Mouse (Mus musculus): Measurements from ENCODE around the gene Gipc3.
A peak's percentile ranks its signal among the peaks of the same experiment; 100 is the strongest.

Gene Gipc3

DNA sequence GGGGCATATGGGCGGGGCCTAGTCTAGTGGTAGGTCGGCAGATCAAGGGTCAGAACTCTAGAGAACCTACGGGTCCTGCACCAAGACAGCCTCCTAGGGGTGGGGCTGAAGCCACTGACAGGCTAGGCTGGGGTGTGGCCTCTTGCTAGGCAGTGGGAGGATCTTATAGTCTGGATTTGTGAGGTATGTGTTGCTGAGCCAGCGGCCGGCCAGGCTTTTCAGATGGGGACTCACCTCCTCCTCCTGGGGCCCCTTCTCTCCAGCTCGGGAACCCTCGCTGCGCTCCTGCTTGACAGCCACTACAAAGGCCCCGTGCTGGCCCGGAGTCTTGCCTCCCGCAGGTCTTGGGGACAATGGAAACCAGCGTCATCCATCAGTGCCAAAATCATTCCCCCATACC, 6.1 kb upstream of the Gipc3 start:
- no peak for DNase-seq (ENCODE audit: low read depth, low spot score)

- DNase-seq (ENCODE audit: low read depth, low spot score) = peak; percentile 76
Observed at GRCm38 (mm10) chr10:81346453-81347067, 3.5 kb upstream of the Gipc3 start.

- no peak for DNase-seq (ENCODE audit: low read depth, low spot score)
Observed at GRCm38 (mm10) chr10:81345162-81345534, 2.1 kb upstream of the Gipc3 start.

- no peak for DNase-seq (ENCODE audit: low read depth, low spot score)
Observed at GRCm38 (mm10) chr10:81344421-81345161, 1.5 kb upstream of the Gipc3 start.

GRCm38 (mm10) chr10:81341333-81341949, 1.6 kb downstream of the Gipc3 start:
- DNase-seq (ENCODE audit: low read depth, low spot score) = peak; percentile 74

DNA sequence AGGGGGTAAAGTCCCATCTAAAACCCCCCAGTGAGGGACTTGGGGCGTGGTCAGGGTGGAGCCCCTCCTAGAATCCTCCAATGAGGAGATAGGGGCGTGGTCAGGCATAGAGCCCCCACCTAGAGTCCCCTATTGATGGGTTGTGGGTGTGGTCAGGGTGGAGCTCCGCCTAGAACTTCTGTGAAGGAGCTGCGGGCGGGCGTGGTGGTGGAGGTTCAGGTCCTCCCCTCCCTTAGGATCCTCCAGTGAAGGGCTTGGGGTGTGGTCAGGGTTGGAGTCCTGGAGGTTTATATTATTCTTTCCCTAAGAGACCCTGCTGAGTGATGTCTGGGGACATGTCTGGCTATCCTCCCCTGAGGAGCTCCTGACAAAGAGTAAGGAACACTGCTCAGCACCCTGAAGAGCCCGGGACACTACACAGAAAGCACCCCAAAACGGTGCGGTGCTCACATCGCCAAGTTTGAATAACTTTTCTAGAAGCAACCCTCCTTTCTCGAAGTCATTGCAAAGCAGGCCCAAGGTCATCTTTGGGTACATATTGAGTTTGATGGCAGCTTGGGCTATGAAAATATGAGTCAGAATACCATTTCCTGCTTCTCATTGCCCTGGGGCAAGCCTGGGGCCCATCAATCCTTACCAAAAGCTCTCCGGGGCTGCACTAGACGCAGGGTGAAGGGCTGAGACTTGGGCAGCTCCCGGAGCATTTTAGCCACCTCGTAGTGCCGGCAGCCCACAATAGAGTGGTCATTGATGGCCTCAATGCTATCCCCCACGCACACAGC, 2.3 kb downstream of the Gipc3 start:
- DNase-seq (ENCODE audit: low read depth, low spot score) = no peak

DNA sequence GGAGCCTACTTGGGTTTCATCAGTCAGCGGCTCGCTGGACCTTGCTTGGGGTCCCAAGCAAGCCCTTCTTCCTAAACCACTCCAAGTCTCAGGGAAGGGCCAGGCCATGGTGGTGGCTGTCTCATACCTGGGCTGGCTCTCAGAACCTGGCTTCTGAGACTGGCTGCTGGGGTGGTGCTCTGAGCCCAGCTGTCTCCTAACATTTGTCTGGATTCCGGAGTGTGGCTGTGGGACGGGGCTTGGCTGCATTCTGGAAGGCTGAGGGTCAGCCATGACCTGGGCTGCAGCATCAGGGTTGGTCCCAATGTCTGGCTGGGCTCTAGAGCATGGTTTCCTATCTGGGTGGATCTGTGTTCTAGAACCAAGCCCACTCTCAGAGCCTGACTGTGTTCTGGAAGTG, 6.5 kb downstream of the Gipc3 start:
- DNase-seq (ENCODE audit: low read depth, low spot score) = no peak

DNA sequence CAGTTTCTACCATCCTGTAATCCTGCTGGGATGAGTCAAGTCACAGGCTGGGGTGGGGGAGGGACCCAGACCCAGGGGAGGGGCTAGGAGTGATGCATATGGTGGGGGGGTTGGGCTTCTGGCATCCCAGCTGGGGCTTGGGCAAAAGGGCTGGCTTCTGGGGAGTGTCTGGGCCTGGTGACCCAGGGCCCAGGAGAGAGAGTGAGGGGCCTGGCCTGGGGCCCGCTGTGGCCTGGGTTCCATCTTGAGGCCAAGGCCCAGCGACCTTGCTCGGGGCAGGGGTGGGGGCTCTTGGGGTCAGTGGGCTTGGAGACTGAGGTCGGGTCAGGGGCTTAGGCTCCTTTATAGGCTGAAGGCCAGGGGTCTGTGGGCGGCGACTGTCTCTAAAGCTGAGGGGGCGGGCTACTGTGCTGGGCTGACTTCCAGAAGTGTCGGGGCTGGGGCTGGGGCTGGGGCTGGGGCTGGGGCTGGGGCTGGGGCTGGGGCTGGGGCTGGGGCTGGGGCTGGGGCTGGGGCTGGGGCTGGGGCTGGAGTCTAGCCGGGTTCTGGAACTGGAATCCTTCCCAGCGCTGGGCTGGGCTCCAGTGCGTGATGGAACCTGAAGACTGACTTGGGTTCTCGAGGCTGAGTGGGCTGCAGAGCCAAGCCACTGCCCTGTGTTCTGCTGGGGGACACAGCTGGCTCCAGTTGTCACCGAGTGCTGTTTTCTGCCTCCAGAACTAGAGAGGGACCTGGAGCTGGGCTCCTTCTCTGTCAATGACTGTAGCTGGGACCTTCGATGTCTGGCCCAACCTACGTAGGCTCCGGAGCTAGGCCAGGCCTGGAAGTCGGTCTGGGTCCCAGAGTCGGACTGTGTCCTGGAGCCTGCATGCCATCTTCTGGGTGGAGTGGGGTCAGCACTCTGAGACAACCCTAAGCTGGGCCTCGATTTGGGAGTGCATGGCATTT, 7.4 kb downstream of the Gipc3 start:
- DNase-seq (ENCODE audit: low read depth, low spot score) = no peak

GRCm38 (mm10) chr10:81334324-81334723, 8.7 kb downstream of the Gipc3 start:
- no peak for DNase-seq (ENCODE audit: low read depth, low spot score)

DNA sequence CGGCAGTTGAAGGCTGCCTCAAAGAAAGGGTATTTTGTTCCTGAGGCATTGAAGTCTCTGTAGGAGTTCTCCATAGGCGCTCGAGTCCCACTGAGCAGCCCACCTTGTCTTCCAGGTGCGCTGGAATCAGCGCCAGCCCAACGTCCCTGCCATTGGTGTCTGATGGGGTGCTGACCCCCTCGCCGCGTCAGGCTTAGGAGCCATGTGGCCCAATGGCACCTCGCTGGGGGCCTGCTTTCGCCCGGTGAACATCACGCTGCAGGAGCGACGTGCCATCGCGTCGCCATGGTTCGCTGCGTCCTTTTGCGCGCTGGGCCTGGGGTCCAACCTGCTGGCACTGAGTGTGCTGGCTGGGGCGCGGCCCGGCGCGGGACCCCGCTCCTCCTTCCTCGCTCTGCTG, 10.8 kb downstream of the Gipc3 start:
- DNase-seq (ENCODE audit: low read depth, low spot score) = no peak

- DNase-seq (ENCODE audit: low read depth, low spot score) = no peak
Observed at GRCm38 (mm10) chr10:81330007-81330406, 13.1 kb downstream of the Gipc3 start.

DNA sequence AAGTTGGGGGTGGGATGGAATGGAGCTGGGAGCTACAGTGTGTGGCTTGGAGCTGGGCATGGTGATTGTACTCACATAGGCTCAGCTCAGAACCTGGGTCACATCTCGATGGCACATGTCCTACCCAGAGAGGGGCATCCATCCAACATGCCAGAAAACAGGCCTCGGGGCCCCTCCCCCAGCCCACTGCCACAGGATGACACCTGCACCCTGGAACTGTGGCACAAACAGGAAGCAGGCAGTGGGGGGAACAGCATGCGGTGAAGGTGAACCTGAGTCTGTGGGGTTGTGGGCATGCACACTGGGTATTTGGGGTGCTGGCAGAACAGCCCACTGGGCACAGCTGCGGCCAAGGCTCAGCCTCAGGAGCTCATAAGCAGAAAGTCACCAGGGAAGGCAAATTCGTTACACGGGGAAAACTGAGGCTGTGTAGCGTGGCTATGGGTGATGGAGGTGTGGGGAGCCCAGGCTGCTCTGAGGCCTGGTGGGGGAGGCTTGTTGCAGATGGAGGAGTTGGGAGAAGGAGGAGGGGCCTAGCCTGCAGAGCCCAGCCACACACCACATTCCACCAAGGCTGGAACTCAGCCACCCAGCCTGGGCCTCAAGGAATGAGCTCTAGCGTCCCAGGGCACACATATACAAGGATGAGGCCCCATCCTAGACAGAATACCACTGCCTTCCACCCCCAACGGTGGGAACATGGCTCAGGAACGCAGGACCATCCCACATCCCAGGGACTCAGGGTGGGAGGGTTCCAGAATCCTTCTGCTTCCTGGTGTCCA, 13.7 kb downstream of the Gipc3 start:
- DNase-seq (ENCODE audit: low read depth, low spot score) = no peak

GRCm38 (mm10) chr10:81328386-81328785, 14.7 kb downstream of the Gipc3 start, which contains the start of gene Tbxa2r:
Tbxa2r (plus strand) TSS chr10:81328731.
- no peak for DNase-seq (ENCODE audit: low read depth, low spot score)

DNA sequence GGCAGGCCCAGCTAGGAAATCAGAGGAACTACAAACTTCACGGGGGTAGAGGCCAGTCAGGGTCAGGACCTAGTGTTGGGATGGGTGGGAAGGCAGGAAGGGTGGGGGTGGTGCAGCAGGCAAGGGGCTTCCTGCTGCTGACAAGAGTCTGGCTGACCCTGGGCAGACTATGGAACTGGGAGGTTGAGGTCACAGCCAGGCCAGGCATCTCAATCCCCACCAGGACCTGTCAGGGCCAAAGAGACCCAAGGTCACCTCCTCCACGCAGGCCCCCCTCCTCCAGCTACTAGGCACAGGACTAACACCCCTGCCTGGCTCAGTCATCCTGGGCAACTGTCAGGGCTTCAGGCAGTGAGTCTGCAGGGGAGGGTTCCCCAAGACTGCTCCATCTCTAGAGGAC, 15.1 kb downstream of the Gipc3 start:
- DNase-seq (ENCODE audit: low read depth, low spot score) = no peak

DNA sequence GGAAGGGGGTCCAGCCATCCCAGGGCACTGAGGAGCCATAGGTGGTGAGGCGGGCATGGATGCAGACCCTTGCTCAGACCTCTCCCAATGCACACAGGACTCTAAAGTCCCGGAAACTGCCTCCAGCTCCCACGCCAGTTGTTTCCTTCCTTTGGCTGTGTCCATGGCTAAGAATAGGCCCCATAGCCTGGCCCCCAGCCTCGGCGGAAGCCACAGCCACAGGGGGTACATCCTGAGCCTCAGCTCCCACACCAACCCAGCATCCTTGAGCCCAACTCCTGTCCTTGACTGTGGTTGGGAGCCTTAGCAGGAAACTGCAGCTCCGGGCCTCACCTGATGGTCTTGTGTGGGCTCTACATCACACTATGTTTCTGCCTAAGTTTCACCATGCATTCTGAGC, 16.2 kb downstream of the Gipc3 start:
- no peak for DNase-seq (ENCODE audit: low read depth, low spot score)

GRCm38 (mm10) chr10:81325781-81326180, 17.3 kb downstream of the Gipc3 start:
- DNase-seq (ENCODE audit: low read depth, low spot score) = no peak

GRCm38 (mm10) chr10:81325176-81325575, 17.9 kb downstream of the Gipc3 start:
- no peak for DNase-seq (ENCODE audit: low read depth, low spot score)

DNA sequence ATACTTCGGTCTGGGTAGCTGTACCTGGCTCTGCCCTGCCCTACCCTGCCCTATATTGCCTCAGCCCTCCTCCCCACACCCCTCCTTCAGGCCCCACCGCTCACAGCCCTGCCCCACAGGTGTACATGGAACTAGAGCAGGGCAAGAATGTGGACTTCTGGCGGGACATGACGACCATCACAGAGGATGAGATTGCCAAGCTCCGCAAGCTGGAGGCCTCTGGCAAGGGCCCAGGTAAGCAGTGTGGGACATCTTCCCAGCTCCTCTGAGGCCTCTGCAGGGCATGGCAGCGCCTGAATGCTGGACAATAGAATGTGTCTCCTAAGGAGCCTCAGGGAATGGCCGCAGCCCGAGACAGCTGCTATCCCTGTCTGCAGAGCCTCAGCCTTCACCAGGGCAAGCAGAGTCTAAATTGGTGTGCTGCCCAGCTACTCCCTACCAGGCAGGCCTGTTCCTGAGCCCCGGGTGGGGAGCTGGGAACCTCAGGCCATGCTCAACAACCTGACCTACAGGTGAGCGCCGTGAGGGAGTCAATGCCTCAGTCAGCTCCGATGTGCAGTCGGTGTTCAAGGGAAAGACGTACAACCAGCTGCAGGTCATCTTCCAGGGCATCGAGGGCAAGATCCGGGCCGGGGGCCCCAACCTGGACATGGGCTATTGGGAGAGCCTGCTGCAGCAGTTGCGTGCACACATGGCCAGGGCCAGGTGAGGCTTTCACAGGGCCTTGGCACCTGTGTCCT, 19.1 kb downstream of the Gipc3 start:
- DNase-seq (ENCODE audit: low read depth, low spot score) = no peak

DNA sequence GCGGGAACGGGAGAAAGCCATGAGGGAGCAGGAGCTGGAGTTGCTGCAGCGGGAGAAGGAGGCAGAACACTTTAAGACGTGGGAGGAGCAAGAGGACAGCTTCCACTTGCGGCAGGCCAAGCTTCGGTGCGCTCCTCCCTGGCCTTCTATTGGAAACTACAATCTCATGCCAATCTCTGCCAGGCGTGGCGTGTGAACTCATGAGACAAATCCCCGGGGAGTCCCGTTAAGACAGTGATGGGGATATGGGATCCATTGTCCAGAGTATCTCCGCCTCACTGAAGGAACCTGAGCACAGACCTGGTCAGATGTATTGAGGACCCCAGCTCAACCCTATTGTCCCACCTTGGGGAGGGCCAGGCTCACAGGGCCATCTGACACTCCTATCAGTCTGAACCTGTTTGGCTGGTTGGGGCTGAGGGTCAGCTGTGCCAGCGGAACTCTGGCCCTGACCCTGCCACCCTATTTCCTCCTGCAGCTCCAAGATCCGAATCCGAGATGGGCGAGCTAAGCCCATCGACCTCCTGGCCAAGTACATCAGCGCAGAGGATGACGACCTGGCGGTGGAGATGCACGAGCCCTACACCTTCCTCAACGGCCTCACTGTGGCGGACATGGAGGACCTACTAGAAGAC, 19.8 kb downstream of the Gipc3 start:
- no peak for DNase-seq (ENCODE audit: low read depth, low spot score)

Measured in mesoderm, embryonic 11.5 days (tissue).